Mouse (Mus musculus) embryonic facial prominence, embryonic 15.5 days (tissue): ENCODE results near the gene Hhip. TPM values are rescaled to one million over a fixed set of nuclear protein-coding genes. Genes with fewer than 3 reads are reported as not detected.
A peak's percentile ranks its signal among the peaks of the same experiment; 100 is the strongest.

ENCODE experiments used
- ATAC-seq: fragments of 200-750 bp; cut with Nextera tagmentation; 2 replicates; pipeline ENCODE4 v1.8.0; 2017; ENCODE audit warnings: low read depth, moderate TSS enrichment; ENCODE audit not compliant: insufficient number of reproducible peaks, low FRiP score, low TSS enrichment
- H3K27ac ChIP-seq: fragments of 300-500 bp; sonication (generic); replicated peaks from 2 replicates; pipeline ENCODE4 v1.5.1; 2015; ENCODE audit warnings: mild to moderate bottlenecking, inconsistent platforms
- H3K27me3 ChIP-seq: fragments of 300-500 bp; sonication (generic); 2 replicates; pipeline ENCODE4 v1.6.1; 2015; ENCODE audit warnings: inconsistent platforms
- H3K36me3 ChIP-seq: fragments of 300-500 bp; sonication (generic); 2 replicates; pipeline ENCODE4 v1.6.1; 2015; ENCODE audit warnings: mild to moderate bottlenecking, inconsistent platforms
- H3K4me1 ChIP-seq: fragments of 300-500 bp; sonication (generic); 2 replicates; pipeline ENCODE4 v1.6.1; 2015; ENCODE audit warnings: inconsistent platforms
- H3K4me2 ChIP-seq: fragments of 300-500 bp; sonication (generic); replicated peaks from 2 replicates; pipeline ENCODE4 v1.6.1; 2015; ENCODE audit warnings: mild to moderate bottlenecking, inconsistent platforms
- H3K4me3 ChIP-seq: fragments of 300-500 bp; sonication (generic); replicated peaks from 2 replicates; pipeline ENCODE4 v1.5.1; 2015; ENCODE audit warnings: mild to moderate bottlenecking, inconsistent platforms
- H3K9ac ChIP-seq: fragments of 300-500 bp; sonication (generic); 2 replicates; pipeline ENCODE4 v1.6.1; 2015; ENCODE audit warnings: inconsistent platforms
- H3K9me3 ChIP-seq: fragments of 300-500 bp; sonication (generic); replicated peaks from 2 replicates; pipeline ENCODE4 v1.6.1; 2016; ENCODE audit warnings: inconsistent platforms
- WGBS: fragments of 180-500 bp; shearing (Covaris S2); methylation state at CpG from one replicate; pipeline ENCODE4 v1.1.7; 2015; 5-methylcytosine and 5-hydroxymethylcytosine counted together
- polyA plus RNA-seq: library from polyadenylated mRNA; unstranded; fragments of >200 nt; fragmentation: Nextera tagmentation; extraction: Ambion mirVana; gene quantifications from 2 replicates; pipeline ENCODE4 v1.2.1, GENCODE M21; 2015

The Hhip gene
- polyA plus RNA-seq, 1 experiment from 2014 or later: 13.1 TPM

DNA sequence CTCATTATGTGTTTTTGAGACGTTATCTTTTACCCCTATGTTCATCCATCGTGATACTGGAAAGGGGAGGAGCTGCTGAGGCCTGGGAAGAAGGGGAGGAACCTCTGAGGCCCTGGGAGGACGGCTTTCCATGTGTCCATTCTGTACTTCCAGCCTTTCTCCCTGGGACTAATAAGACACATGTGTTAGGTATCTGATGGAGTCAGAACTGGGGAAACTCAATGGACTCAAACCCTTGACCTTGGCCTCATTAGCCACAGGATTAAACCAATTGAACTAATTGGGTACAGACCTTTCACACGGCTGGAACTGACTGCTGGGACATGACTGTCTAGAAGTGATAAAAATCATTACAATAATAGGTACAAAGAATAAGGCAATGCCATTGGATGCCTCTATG is 9.6 kb downstream of the Hhip start:
- WGBS: 44% methylated on average over 4 of the region's 4 CpGs
- Histone ChIP-seq H3K9ac (no peak overlapping the region), H3K27me3 (no peaks in the 10 kb centered on the region), H3K36me3 (no peaks in the 10 kb centered on the region), H3K9me3 (no peaks in the 10 kb centered on the region), H3K4me2 (no peak overlapping the region), H3K4me3 (no peak overlapping the region), H3K27ac (no peak overlapping the region), H3K4me1 (no peaks in the 10 kb centered on the region)
- ATAC-seq: no peak

DNA sequence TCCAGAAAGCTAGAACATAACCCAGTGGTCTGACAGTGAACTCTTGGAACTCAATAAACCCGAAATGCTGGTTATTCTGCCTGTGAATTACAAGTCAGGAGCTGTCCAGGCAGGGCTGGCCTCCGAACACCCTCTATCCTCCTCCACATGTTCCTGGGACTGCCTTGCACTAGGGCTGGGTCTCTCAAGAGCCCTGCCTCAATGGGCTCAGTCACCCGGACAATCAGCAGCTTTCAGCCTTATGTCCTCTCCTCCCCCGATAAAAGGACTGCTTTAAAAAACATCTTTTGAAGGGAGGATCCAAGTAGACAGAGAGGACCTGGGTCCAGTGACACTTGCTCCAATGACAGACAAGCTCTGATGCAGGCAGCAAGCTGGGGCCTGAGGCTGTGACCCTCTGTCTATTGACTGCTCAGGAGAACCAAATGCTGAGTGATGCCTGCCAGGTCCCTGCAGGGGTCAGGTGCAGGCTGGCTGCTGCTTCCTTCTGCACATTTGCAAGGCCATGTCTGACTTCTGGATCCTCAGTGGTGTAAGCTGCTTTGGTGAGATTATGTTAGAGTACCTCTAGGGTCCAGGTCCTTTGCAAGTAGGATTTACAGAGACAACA is 20.1 kb downstream of the Hhip start:
- Histone ChIP-seq H3K4me1 (no peaks in the 10 kb centered on the region; the same call in 1 of the 2 replicates), H3K9ac (no peak overlapping the region), H3K27ac (no peak overlapping the region), H3K4me3 (no peak overlapping the region), H3K9me3 (no peaks in the 10 kb centered on the region), H3K27me3 (no peaks in the 10 kb centered on the region), H3K36me3 (no peaks in the 10 kb centered on the region), H3K4me2 (no peak overlapping the region)
- 47% methylated on average over 4 of the region's 4 CpGs for WGBS
- ATAC-seq: no peak

- no peaks in the 10 kb centered on the region for H3K9me3 ChIP-seq
- ATAC-seq: no peak
- H3K4me2 ChIP-seq: no peak overlapping the region
- WGBS: 24% methylated on average over 3 of the region's 3 CpGs
- H3K4me1 ChIP-seq: peaks cover 10% of the 10 kb centered on the region; the same call in 1 of the 2 replicates
- H3K27me3 ChIP-seq: no peaks in the 10 kb centered on the region
- H3K27ac ChIP-seq: no peak overlapping the region
- no peaks in the 10 kb centered on the region for H3K36me3 ChIP-seq
- H3K9ac ChIP-seq: no peak overlapping the region
- no peak overlapping the region for H3K4me3 ChIP-seq
Observed at GRCm38 (mm10) chr8:80032604-80033003, 25.2 kb downstream of the Hhip start.

GRCm38 (mm10) chr8:80031330-80032293 is 26.2 kb downstream of the Hhip start:
- Histone ChIP-seq H3K27me3 (no peaks in the 10 kb centered on the region), H3K9ac (no peak overlapping the region), H3K9me3 (no peaks in the 10 kb centered on the region), H3K4me3 (no peak overlapping the region), H3K4me1 (peaks cover 10% of the 10 kb centered on the region; the same call in 1 of the 2 replicates), H3K36me3 (no peaks in the 10 kb centered on the region), H3K4me2 (no peak overlapping the region), H3K27ac (no peak overlapping the region)
- 35% methylated on average over 15 of the region's 15 CpGs for WGBS
- no peak for ATAC-seq

- Histone ChIP-seq H3K27ac (no peak overlapping the region), H3K4me1 (peaks cover 10% of the 10 kb centered on the region; the same call in 1 of the 2 replicates), H3K27me3 (no peaks in the 10 kb centered on the region), H3K9me3 (no peaks in the 10 kb centered on the region), H3K36me3 (no peaks in the 10 kb centered on the region), H3K9ac (no peak overlapping the region), H3K4me3 (no peak overlapping the region), H3K4me2 (no peak overlapping the region)
- 48% methylated on average over 6 of the region's 6 CpGs for whole genome bisulfite sequencing
- ATAC-seq: no peak
Observed at GRCm38 (mm10) chr8:80029631-80030030, 28.2 kb downstream of the Hhip start.

DNA sequence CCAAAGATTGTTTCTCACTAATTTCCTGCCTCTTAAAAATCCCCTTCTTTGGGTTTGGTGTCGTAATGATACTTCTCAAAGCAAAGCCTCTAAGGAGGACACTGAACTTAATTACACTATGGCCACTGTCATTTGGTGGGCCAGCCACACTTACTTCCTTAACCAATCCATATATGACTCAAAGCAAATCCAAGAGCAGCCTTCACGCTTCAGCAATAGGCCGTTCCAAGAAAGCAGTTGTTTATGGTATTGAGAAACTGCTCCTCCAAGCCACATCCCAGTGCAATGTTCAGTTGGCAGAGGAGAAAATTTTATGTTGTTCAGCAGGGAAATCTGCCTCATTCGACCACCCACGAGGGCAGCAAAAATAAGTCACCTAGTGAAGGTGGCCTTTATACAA is 37.3 kb downstream of the Hhip start:
- no peak overlapping the region for H3K27ac ChIP-seq
- no peak for ATAC-seq
- WGBS: 78% methylated on average over 5 of the region's 5 CpGs

DNA sequence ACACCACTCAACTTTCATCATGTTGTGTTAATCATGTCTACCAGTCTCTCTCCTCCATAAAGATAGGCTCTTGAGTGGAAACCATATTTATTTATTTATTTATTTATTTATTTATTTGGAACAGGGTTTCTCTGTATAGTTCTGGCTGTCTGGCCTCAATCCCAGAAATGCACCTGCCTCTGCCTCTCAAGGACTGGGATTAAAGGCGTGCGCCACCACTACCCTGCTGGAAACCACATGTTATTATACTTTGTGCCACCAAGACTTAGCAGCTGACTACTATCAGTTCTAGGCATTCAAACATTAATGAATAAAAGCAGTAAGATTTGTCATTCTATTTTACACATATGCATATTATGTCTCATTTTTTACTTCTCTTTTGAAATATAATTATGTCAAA is 42.0 kb downstream of the Hhip start:
- Histone ChIP-seq H3K27ac (no peak overlapping the region), H3K9me3 (no peaks in the 10 kb centered on the region), H3K27me3 (no peaks in the 10 kb centered on the region), H3K4me1 (no peaks in the 10 kb centered on the region), H3K4me3 (no peak overlapping the region), H3K9ac (no peak overlapping the region), H3K36me3 (no peaks in the 10 kb centered on the region), H3K4me2 (no peak overlapping the region)
- ATAC-seq: no peak
- WGBS: 71% methylated on average over 2 of the region's 2 CpGs

More for the DNA sequence above, 37.3 kb downstream of the Hhip start:
- Histone ChIP-seq H3K4me2 (no peak overlapping the region), H3K4me3 (no peak overlapping the region), H3K4me1 (no peaks in the 10 kb centered on the region), H3K36me3 (no peaks in the 10 kb centered on the region), H3K9me3 (no peaks in the 10 kb centered on the region), H3K9ac (no peak overlapping the region), H3K27me3 (no peaks in the 10 kb centered on the region)

DNA sequence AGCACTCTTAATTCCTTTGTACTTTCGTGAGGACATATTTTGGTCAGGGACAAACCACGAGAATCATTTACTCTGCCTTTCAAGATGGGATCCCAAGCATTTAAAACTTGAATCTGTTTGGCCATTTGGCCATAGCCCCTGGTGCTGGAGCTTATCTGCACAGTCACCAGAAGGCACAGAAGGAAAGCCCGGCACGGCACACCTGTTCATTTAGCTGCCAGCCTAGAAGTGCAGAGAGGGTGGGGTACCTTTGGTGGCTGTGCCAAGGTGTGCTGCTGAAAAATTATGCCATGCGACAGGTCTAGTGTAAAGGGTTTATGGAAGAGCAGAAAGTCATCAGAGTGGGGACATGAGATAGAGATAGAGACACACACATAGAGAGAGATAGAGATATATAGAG is 53.4 kb downstream of the Hhip start:
- H3K4me1 ChIP-seq: no peaks in the 10 kb centered on the region
- H3K27me3 ChIP-seq: no peaks in the 10 kb centered on the region
- no peak overlapping the region for H3K4me2 ChIP-seq
- no peak overlapping the region for H3K9ac ChIP-seq
- H3K9me3 ChIP-seq: no peaks in the 10 kb centered on the region
- 78% methylated on average over 5 of the region's 5 CpGs for WGBS
- H3K27ac ChIP-seq: no peak overlapping the region
- H3K36me3 ChIP-seq: no peaks in the 10 kb centered on the region
- H3K4me3 ChIP-seq: no peak overlapping the region
- no peak for ATAC-seq

- Histone ChIP-seq H3K36me3 (no peaks in the 10 kb centered on the region), H3K4me3 (no peak overlapping the region), H3K4me1 (no peaks in the 10 kb centered on the region), H3K27me3 (no peaks in the 10 kb centered on the region), H3K27ac (no peak overlapping the region), H3K4me2 (no peak overlapping the region), H3K9ac (no peak overlapping the region), H3K9me3 (no peaks in the 10 kb centered on the region)
- ATAC-seq: no peak
- WGBS: 89% methylated on average over 5 of the region's 5 CpGs
Observed at GRCm38 (mm10) chr8:80002313-80002712, 55.5 kb downstream of the Hhip start.

DNA sequence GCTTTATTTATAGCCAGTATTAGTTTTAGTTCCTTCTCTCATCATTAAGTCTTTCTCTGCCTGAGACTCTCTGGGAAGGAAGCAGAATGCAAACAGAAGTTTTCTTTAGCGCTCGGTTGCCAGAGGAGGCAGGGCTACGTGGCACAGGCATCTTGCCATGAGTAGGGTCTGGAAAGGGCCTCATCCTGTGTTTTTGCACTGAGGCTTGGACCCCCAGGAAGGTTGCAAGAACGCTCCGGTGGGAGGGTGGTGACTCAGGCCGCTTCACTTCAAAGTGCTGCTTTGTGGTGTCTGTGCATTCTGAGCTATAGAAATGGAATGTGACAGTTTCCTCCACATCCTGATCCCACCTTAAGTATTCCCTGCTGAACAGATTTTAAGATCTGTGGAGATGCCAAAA is 62.7 kb downstream of the Hhip start:
- Histone ChIP-seq H3K27ac (no peak overlapping the region), H3K9me3 (no peaks in the 10 kb centered on the region), H3K4me2 (no peak overlapping the region), H3K4me3 (no peak overlapping the region), H3K36me3 (no peaks in the 10 kb centered on the region), H3K9ac (no peak overlapping the region), H3K4me1 (no peaks in the 10 kb centered on the region), H3K27me3 (no peaks in the 10 kb centered on the region)
- ATAC-seq: peak; percentile 24; the same call in 1 of the 2 replicates
- 35% methylated on average over 6 of the region's 6 CpGs for WGBS

- H3K4me1 ChIP-seq: no peaks in the 10 kb centered on the region
- no peak overlapping the region for H3K4me3 ChIP-seq
- H3K27ac ChIP-seq: no peak overlapping the region
- H3K9me3 ChIP-seq: no peaks in the 10 kb centered on the region
- no peak overlapping the region for H3K9ac ChIP-seq
- no peaks in the 10 kb centered on the region for H3K36me3 ChIP-seq
- H3K27me3 ChIP-seq: no peaks in the 10 kb centered on the region
- no peak for ATAC-seq
- no peak overlapping the region for H3K4me2 ChIP-seq
- 73% methylated on average over 1 of the region's 1 CpGs for WGBS
Observed at GRCm38 (mm10) chr8:79993507-79993906, 64.3 kb downstream of the Hhip start.
